In genomic region chr13:98079640-98080039, GRCm38 (mm10) we compare ENCODE assay signal across 18 mouse cellular contexts.
DNase-seq lines count a peak whose midpoint lies in the region; ATAC-seq and TF ChIP-seq lines count a peak whose summit lies in the region.
"Had no signal": no experiment of that assay in that cellular context is flagged by ENCODE, and none has a peak within 500 bp of the region (broad histone marks: within the 10 kb centered on the region; RNA-seq: fewer than 3 reads in every experiment).

No protein-coding gene starts in this region.

- peak overlapping the region; percentile 45 for H3K27ac ChIP-seq in heart, adult 2 months
- H3K27ac ChIP-seq in kidney, embryonic 15.5 days: peak overlapping the region; percentile 71; the same call in 1 of the 2 replicates
- peak overlapping the region; percentile 32; the same call in 1 of the 2 replicates for H3K27ac ChIP-seq in stomach, embryonic 16.5 days (ENCODE audit: low read length)
- H3K27ac ChIP-seq in stomach, postnatal 0 days (replicated peaks): no peak overlapping the region
- H3K27ac ChIP-seq: forebrain, embryonic 10.5 days; hindbrain, embryonic 15.5 days; liver, embryonic 12.5 days; midbrain, embryonic 13.5 days had no signal

- no peak for ATAC-seq in kidney, embryonic 15.5 days (replicated peaks; ENCODE audit: low FRiP score)
- no peak for ATAC-seq in stomach, embryonic 16.5 days (ENCODE audit: insufficient read depth, low FRiP score)
- no peak for ATAC-seq in stomach, postnatal 0 days (ENCODE audit: low FRiP score, low TSS enrichment)
- ATAC-seq: forebrain, embryonic 16.5 days; liver, embryonic 12.5 days; midbrain, embryonic 13.5 days had no signal

- no peaks in the 10 kb centered on the region for H3K79me2 ChIP-seq in heart, adult 2 months (replicated peaks; ENCODE audit: control insufficient read depth, insufficient read depth, low read length)

- H3K27me3 ChIP-seq in heart, adult 2 months (ENCODE audit: control insufficient read depth, insufficient read depth, low read length): no peaks in the 10 kb centered on the region
- H3K27me3 ChIP-seq in kidney, embryonic 15.5 days: no peaks in the 10 kb centered on the region
- H3K27me3 ChIP-seq in stomach, embryonic 16.5 days (ENCODE audit: control insufficient read depth, insufficient read depth, low read length): no peaks in the 10 kb centered on the region
- no peaks in the 10 kb centered on the region for H3K27me3 ChIP-seq in stomach, postnatal 0 days (ENCODE audit: control insufficient read depth, insufficient read depth, low read length)
- H3K27me3 ChIP-seq: hindbrain, embryonic 15.5 days; liver, embryonic 12.5 days; midbrain, embryonic 13.5 days had no signal

- no peaks in the 10 kb centered on the region for H3K36me3 ChIP-seq in heart, adult 2 months (ENCODE audit: control insufficient read depth, insufficient read depth, low read length)
- no peaks in the 10 kb centered on the region for H3K36me3 ChIP-seq in kidney, embryonic 15.5 days
- H3K36me3 ChIP-seq in stomach, embryonic 16.5 days (ENCODE audit: control insufficient read depth, insufficient read depth, low read length): no peaks in the 10 kb centered on the region
- H3K36me3 ChIP-seq in stomach, postnatal 0 days (ENCODE audit: control insufficient read depth, insufficient read depth, low read length): no peaks in the 10 kb centered on the region; the same call in 1 of the 2 replicates
- H3K36me3 ChIP-seq: forebrain, embryonic 10.5 days; hindbrain, embryonic 15.5 days; liver, embryonic 12.5 days; midbrain, embryonic 13.5 days had no signal

- no peak overlapping the region for H3K9ac ChIP-seq in heart, adult 2 months (ENCODE audit: low read depth, low read length)
- H3K9ac ChIP-seq in kidney, embryonic 15.5 days: no peak overlapping the region
- no peak overlapping the region for H3K9ac ChIP-seq in stomach, embryonic 16.5 days (ENCODE audit: low read length)
- H3K9ac ChIP-seq in stomach, postnatal 0 days (ENCODE audit: low read length): no peak overlapping the region
- H3K9ac ChIP-seq: hindbrain, embryonic 15.5 days; liver, embryonic 12.5 days; midbrain, embryonic 13.5 days had no signal

- no peaks in the 10 kb centered on the region; the same call in 1 of the 2 replicates for H3K9me3 ChIP-seq in kidney, embryonic 15.5 days (replicated peaks)
- H3K9me3 ChIP-seq in stomach, embryonic 16.5 days (replicated peaks; ENCODE audit: control insufficient read depth, low read length): no peaks in the 10 kb centered on the region
- no peaks in the 10 kb centered on the region for H3K9me3 ChIP-seq in stomach, postnatal 0 days (ENCODE audit: control insufficient read depth, low read length)
- H3K9me3 ChIP-seq: forebrain, embryonic 10.5 days; hindbrain, embryonic 15.5 days; liver, embryonic 12.5 days; midbrain, embryonic 13.5 days had no signal

- TF ChIP-seq EP300 in heart, adult 2 months (IDR thresholded peaks at IDR 0.05; ENCODE audit: insufficient read depth, low read depth, low read length): no peak
- no peak for TF ChIP-seq EP300 in stomach, postnatal 0 days (optimal IDR thresholded peaks at IDR 0.05)

- H3K4me3 ChIP-seq in heart, adult 2 months: no peak overlapping the region
- H3K4me3 ChIP-seq in kidney, embryonic 15.5 days (replicated peaks): no peak overlapping the region
- no peak overlapping the region for H3K4me3 ChIP-seq in stomach, embryonic 16.5 days (replicated peaks; ENCODE audit: low read length)
- no peak overlapping the region for H3K4me3 ChIP-seq in stomach, postnatal 0 days (ENCODE audit: low read depth, low read length)
- H3K4me3 ChIP-seq: forebrain, embryonic 10.5 days; hindbrain, embryonic 15.5 days; liver, embryonic 12.5 days; midbrain, embryonic 13.5 days had no signal

- H3K4me2 ChIP-seq in kidney, embryonic 15.5 days: no peak overlapping the region
- no peak overlapping the region for H3K4me2 ChIP-seq in stomach, embryonic 16.5 days (ENCODE audit: low read depth, low read length)
- H3K4me2 ChIP-seq in stomach, postnatal 0 days (replicated peaks; ENCODE audit: low read depth): no peak overlapping the region
- H3K4me2 ChIP-seq: hindbrain, embryonic 15.5 days; liver, embryonic 12.5 days; midbrain, embryonic 13.5 days had no signal

- no peak for TF ChIP-seq POLR2A in heart, adult 2 months (IDR thresholded peaks at IDR 0.05; ENCODE audit: insufficient read depth, low read depth, low read length)

- intact Hi-C loops in heart, adult 2 months (cut with DNase I): no loop called here
- intact Hi-C loops in heart, postnatal 14 days (cut with DNase I): no loop called here

- TF ChIP-seq CTCF in heart, adult 2 months (IDR thresholded peaks at IDR 0.05): no peak
- no peak for TF ChIP-seq CTCF in stomach, postnatal 0 days (IDR thresholded peaks at IDR 0.05; ENCODE audit: low read depth)

- peaks cover 10% of the 10 kb centered on the region for H3K4me1 ChIP-seq in heart, adult 2 months (ENCODE audit: control insufficient read depth, insufficient read depth, low read length)
- peaks cover 13% of the 10 kb centered on the region for H3K4me1 ChIP-seq in kidney, embryonic 15.5 days
- H3K4me1 ChIP-seq in stomach, embryonic 16.5 days (ENCODE audit: control insufficient read depth, insufficient read depth, low read length): peaks cover 4% of the 10 kb centered on the region
- no peaks in the 10 kb centered on the region for H3K4me1 ChIP-seq in stomach, postnatal 0 days (replicated peaks; ENCODE audit: control insufficient read depth, insufficient read depth)
- H3K4me1 ChIP-seq: hindbrain, embryonic 15.5 days; liver, embryonic 12.5 days had no signal

- WGBS in heart, adult 2 months: 65% methylated on average over 4 of the region's 4 CpGs
- WGBS in kidney, embryonic 15.5 days: 61% methylated on average over 4 of the region's 4 CpGs
- WGBS in stomach, embryonic 16.5 days: 72% methylated on average over 4 of the region's 4 CpGs
- WGBS in stomach, postnatal 0 days: 68% methylated on average over 4 of the region's 4 CpGs

- no peak for DNase-seq in heart, adult 2 months
- no peak for DNase-seq in heart, postnatal 14 days
- DNase-seq in kidney, postnatal 4 days: no peak
- DNase-seq in stomach, postnatal 0 days (ENCODE audit: low spot score): no peak
- DNase-seq in left cerebral cortex, adult 8-10 months (ENCODE audit: low spot score in 2 of 2): no peak
- DNase-seq: adrenal gland, postnatal 25 days; cerebellum, adult 9-10 months; gastrocnemius, postnatal 36 days; kidney, postnatal 36 days; lung, adult 2 months; right cerebral cortex, postnatal 14 days had no signal
